Mouse (Mus musculus): ENCODE results near the gene Macrod1. TPM values are rescaled to one million over a fixed set of nuclear protein-coding genes. Genes with fewer than 3 reads are reported as not detected.

Macrod1 gene
- total RNA-seq, 2 experiments from 2014 or later: 20.4 to 22.2 TPM

DNA sequence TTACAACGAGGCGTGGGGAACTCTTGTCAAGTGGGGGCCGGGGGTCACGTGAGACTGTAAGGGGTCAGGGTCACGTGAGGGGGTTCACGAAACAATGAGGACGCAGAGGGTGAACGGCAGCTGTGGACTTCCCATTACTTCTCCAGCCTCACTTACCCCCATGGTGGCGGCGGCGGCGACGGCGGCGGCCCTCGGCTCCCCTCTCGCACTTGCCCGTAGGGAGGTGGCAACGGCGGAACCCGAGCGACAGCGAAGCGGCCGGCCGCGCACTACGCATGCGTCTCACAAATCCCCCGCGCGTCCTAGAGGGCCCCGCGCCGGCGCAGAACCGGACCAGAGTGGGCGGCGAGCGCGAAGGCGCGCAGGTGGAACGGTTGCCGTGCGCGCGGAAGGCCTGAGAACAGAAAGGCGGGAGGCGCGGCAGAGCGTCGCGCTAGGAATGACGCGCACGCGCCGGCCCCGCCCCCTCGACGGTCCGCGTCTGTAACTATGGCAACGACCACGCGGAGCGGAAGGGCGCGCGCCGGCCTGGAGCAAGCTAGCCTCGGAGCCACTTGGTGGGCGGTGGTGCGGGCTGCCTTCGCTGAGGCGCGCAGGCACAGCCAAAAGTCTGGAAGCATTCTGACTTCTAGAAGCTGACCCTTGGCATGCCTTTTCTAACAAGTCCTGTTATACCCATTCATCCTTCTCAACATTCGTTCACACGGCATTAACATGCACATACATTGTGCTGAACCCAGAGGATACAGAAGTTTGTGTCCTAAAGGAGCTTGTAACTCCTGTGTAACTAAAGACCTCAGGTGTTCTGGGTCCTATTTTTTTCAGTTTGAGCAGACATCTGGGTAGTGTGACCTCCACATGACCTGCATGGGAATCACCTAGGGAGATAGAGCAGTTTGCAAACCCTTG is 184.4 kb downstream of the Macrod1 start, which contains the start of gene Naa40:
Naa40 (minus strand) TSS at position 402 of the 909 bp plus-strand sequence.
- DNase-seq: peak; percentile 89 to 90

DNA sequence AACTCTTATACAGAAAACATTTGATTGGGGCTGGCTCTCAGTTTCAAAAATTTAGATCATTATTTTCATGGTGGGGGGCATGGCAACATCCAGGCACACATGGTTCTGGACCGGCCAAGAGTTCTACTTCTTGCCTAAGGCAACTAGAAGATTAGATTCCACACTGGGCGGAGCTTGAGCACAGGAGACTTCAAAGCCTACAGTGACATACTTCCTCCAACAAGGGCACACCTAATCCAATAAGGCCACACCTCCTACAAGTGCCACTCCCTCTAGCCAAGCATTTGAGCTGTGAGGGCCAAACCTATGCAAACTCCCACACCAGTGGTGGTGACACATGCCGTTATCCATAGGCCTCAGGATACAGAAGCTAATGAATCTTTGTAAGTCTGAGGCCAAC is 189.4 kb downstream of the Macrod1 start:
- no peak for DNase-seq

Other genes with a start within 250 kb of the Macrod1 start
- 10 to 100 TPM; 34.6 to 36.0 TPM for gene Rps6ka4, start 216.2 kb upstream of the Macrod1 start, total RNA-seq (2021)
- 1 to 10 TPM; 10.0 TPM for gene Ccdc88b, start 198.6 kb upstream of the Macrod1 start, total RNA-seq (2021)
- gene Trmt112, start 147.1 kb upstream of the Macrod1 start, total RNA-seq (2021): 10 to 100 TPM; 46.5 to 48.1 TPM
- 100 to 1,000 TPM; 368 to 411 TPM for gene Prdx5, start 146.7 kb upstream of the Macrod1 start, total RNA-seq (2021)
- gene Esrra, start 135.0 kb upstream of the Macrod1 start, total RNA-seq (2021): 10 to 100 TPM; 57.0 to 59.8 TPM
- gene Catsperz, start 131.4 kb upstream of the Macrod1 start, total RNA-seq (2021): 10 to 100 TPM; 12.2 to 13.7 TPM
- 10 to 100 TPM; 19.8 to 21.7 TPM for gene Kcnk4, start 122.3 kb upstream of the Macrod1 start, total RNA-seq (2021)
- gene Bad, start 114.9 kb upstream of the Macrod1 start, total RNA-seq (2021): 10 to 100 TPM; 36.4 to 40.3 TPM
- 100 to 1,000 TPM in 1 of 2 experiments, 10 to 100 TPM in 1; 96.0 to 104 TPM for gene Gpr137, start 114.3 kb upstream of the Macrod1 start, total RNA-seq (2021)
- gene Ppp1r14b, start 81.8 kb upstream of the Macrod1 start, total RNA-seq (2021): 10 to 100 TPM; 63.1 to 69.8 TPM
- gene Plcb3, start 80.3 kb upstream of the Macrod1 start, total RNA-seq (2021): 10 to 100 TPM; 13.8 to 14.2 TPM
- gene Fkbp2, start 76.3 kb upstream of the Macrod1 start, total RNA-seq (2021): 100 to 1,000 TPM in 1 of 2 experiments, 10 to 100 TPM in 1; 86.0 to 101 TPM
- 10 to 100 TPM; 81.5 to 82.6 TPM for gene Vegfb, start 69.2 kb upstream of the Macrod1 start, total RNA-seq (2021)
- 10 to 100 TPM; 21.9 to 22.9 TPM for gene Dnajc4, start 64.2 kb upstream of the Macrod1 start, total RNA-seq (2021)
- gene Nudt22, start 60.7 kb upstream of the Macrod1 start, total RNA-seq (2021): 10 to 100 TPM; 13.8 to 14.3 TPM
- 10 to 100 TPM; 13.1 to 17.8 TPM for gene Trpt1, start 60.7 kb upstream of the Macrod1 start, total RNA-seq (2021)
- gene Fermt3, start 37.3 kb upstream of the Macrod1 start, total RNA-seq (2021): 1 to 10 TPM; 3.9 to 5.0 TPM
- gene Stip1, start 16.8 kb upstream of the Macrod1 start, total RNA-seq (2021): 100 to 1,000 TPM; 216 to 229 TPM
- gene Flrt1, start 48.9 kb downstream of the Macrod1 start, total RNA-seq (2021): 10 to 100 TPM; 18.4 to 18.6 TPM
- 100 to 1,000 TPM; 282 to 286 TPM for gene Otub1, start 149.5 kb downstream of the Macrod1 start, total RNA-seq (2021)
- gene Cox8a, start 160.8 kb downstream of the Macrod1 start, total RNA-seq (2021): 1,000 to 10,000 TPM; 1,005 to 1,018 TPM
- gene Naa40, start 184.4 kb downstream of the Macrod1 start, total RNA-seq (2021): 10 to 100 TPM; 31.6 to 38.6 TPM
- 10 to 100 TPM; 17.5 to 18.7 TPM for gene Rcor2, start 210.5 kb downstream of the Macrod1 start, total RNA-seq (2021)

Data from layer of hippocampus, postnatal 36 days (tissue).